Mouse (Mus musculus): ENCODE measurements around the gene Btbd3. TPM values are rescaled to one million over a fixed set of nuclear protein-coding genes. Genes with fewer than 3 reads are reported as not detected.

Gene Btbd3
- polyA plus RNA-seq (2015; fragmentation: Nextera tagmentation; extraction: Ambion mirVana) = 16.7 and 19.0 TPM in 2 replicates

GRCm38 (mm10) chr2:138256411-138256810 is at the start of gene Btbd3:
Gene Btbd3, plus strand, starts transcription at chr2:138256565.
- peak; percentile 99 for ATAC-seq (ENCODE audit: low FRiP score, low TSS enrichment)
- Histone ChIP-seq H3K4me1 (ENCODE audit: insufficient read depth, low read length) (peaks cover 29% of the 10 kb centered on the region), H3K36me3 (ENCODE audit: insufficient read depth, low read length) (no peaks in the 10 kb centered on the region), H3K4me3 (ENCODE audit: low read length) (peak within 1 kb of the TSS; percentile 97), H3K9me3 (ENCODE audit: low read length) (no peaks in the 10 kb centered on the region), H3K27me3 (ENCODE audit: insufficient read depth, low read length) (no peaks in the 10 kb centered on the region), H3K4me2 (replicated peaks; ENCODE audit: low read depth, low read length) (peak within 1 kb of the TSS; percentile 61), H3K27ac (ENCODE audit: low read length) (peak within 1 kb of the TSS; percentile 94), H3K9ac (replicated peaks; ENCODE audit: low read length) (peak within 1 kb of the TSS; percentile 97)
- under 1% methylated on average over 39 of the region's 39 CpGs for WGBS

- H3K9me3 ChIP-seq (ENCODE audit: low read length) = no peaks in the 10 kb centered on the region
- H3K27me3 ChIP-seq (ENCODE audit: insufficient read depth, low read length) = no peaks in the 10 kb centered on the region
- H3K4me2 ChIP-seq (replicated peaks; ENCODE audit: low read depth, low read length) = no peak overlapping the region
- peak; percentile 39; the same call in 1 of the 2 replicates for ATAC-seq (ENCODE audit: low FRiP score, low TSS enrichment)
- no peak overlapping the region for H3K27ac ChIP-seq (ENCODE audit: low read length)
- no peaks in the 10 kb centered on the region for H3K36me3 ChIP-seq (ENCODE audit: insufficient read depth, low read length)
- H3K4me3 ChIP-seq (ENCODE audit: low read length) = no peak overlapping the region
- WGBS = 39% methylated on average over 2 of the region's 2 CpGs
- no peak overlapping the region for H3K9ac ChIP-seq (replicated peaks; ENCODE audit: low read length)
- H3K4me1 ChIP-seq (ENCODE audit: insufficient read depth, low read length) = no peaks in the 10 kb centered on the region
These were observed 40.8 kb upstream of the Btbd3 start for GRCm38 (mm10) chr2:138215561-138215960.

- Histone ChIP-seq H3K4me1 (ENCODE audit: insufficient read depth, low read length) (no peaks in the 10 kb centered on the region), H3K4me3 (ENCODE audit: low read length) (no peak overlapping the region), H3K27me3 (ENCODE audit: insufficient read depth, low read length) (no peaks in the 10 kb centered on the region), H3K27ac (ENCODE audit: low read length) (no peak overlapping the region), H3K36me3 (ENCODE audit: insufficient read depth, low read length) (no peaks in the 10 kb centered on the region), H3K9ac (replicated peaks; ENCODE audit: low read length) (no peak overlapping the region), H3K4me2 (replicated peaks; ENCODE audit: low read depth, low read length) (no peak overlapping the region), H3K9me3 (ENCODE audit: low read length) (no peaks in the 10 kb centered on the region)
- 62% methylated on average over 1 of the region's 1 CpGs for WGBS
- no peak for ATAC-seq (ENCODE audit: low FRiP score, low TSS enrichment)
These were observed 36.1 kb upstream of the Btbd3 start for GRCm38 (mm10) chr2:138220269-138220668.

- Histone ChIP-seq H3K4me1 (ENCODE audit: insufficient read depth, low read length) (no peaks in the 10 kb centered on the region), H3K36me3 (ENCODE audit: insufficient read depth, low read length) (no peaks in the 10 kb centered on the region), H3K27me3 (ENCODE audit: insufficient read depth, low read length) (no peaks in the 10 kb centered on the region), H3K4me2 (replicated peaks; ENCODE audit: low read depth, low read length) (no peak overlapping the region), H3K4me3 (ENCODE audit: low read length) (no peak overlapping the region), H3K27ac (ENCODE audit: low read length) (no peak overlapping the region), H3K9me3 (ENCODE audit: low read length) (no peaks in the 10 kb centered on the region), H3K9ac (replicated peaks; ENCODE audit: low read length) (no peak overlapping the region)
- ATAC-seq (ENCODE audit: low FRiP score, low TSS enrichment) = no peak
- WGBS = 56% methylated on average over 5 of the region's 5 CpGs
These were observed 24.1 kb upstream of the Btbd3 start for GRCm38 (mm10) chr2:138232247-138232646.

- Histone ChIP-seq H3K4me3 (ENCODE audit: low read length) (no peak overlapping the region), H3K9me3 (ENCODE audit: low read length) (no peaks in the 10 kb centered on the region), H3K27me3 (ENCODE audit: insufficient read depth, low read length) (no peaks in the 10 kb centered on the region), H3K9ac (replicated peaks; ENCODE audit: low read length) (no peak overlapping the region), H3K4me1 (ENCODE audit: insufficient read depth, low read length) (no peaks in the 10 kb centered on the region), H3K4me2 (replicated peaks; ENCODE audit: low read depth, low read length) (no peak overlapping the region), H3K27ac (ENCODE audit: low read length) (no peak overlapping the region), H3K36me3 (ENCODE audit: insufficient read depth, low read length) (no peaks in the 10 kb centered on the region)
- 81% methylated on average over 2 of the region's 2 CpGs for WGBS
- no peak for ATAC-seq (ENCODE audit: low FRiP score, low TSS enrichment)
These were observed 20.2 kb upstream of the Btbd3 start for GRCm38 (mm10) chr2:138236149-138236548.

- Histone ChIP-seq H3K4me2 (replicated peaks; ENCODE audit: low read depth, low read length) (no peak overlapping the region), H3K36me3 (ENCODE audit: insufficient read depth, low read length) (no peaks in the 10 kb centered on the region), H3K27ac (ENCODE audit: low read length) (no peak overlapping the region), H3K4me1 (ENCODE audit: insufficient read depth, low read length) (no peaks in the 10 kb centered on the region; the same call in 1 of the 2 replicates), H3K9ac (replicated peaks; ENCODE audit: low read length) (no peak overlapping the region), H3K9me3 (ENCODE audit: low read length) (no peaks in the 10 kb centered on the region), H3K27me3 (ENCODE audit: insufficient read depth, low read length) (no peaks in the 10 kb centered on the region), H3K4me3 (ENCODE audit: low read length) (no peak overlapping the region)
- WGBS = 51% methylated on average over 5 of the region's 5 CpGs
- no peak for ATAC-seq (ENCODE audit: low FRiP score, low TSS enrichment)
These were observed 13.9 kb upstream of the Btbd3 start for GRCm38 (mm10) chr2:138242452-138242851.

- Histone ChIP-seq H3K9ac (replicated peaks; ENCODE audit: low read length) (no peak overlapping the region), H3K9me3 (ENCODE audit: low read length) (no peaks in the 10 kb centered on the region), H3K4me2 (replicated peaks; ENCODE audit: low read depth, low read length) (no peak overlapping the region), H3K27ac (ENCODE audit: low read length) (peak overlapping the region; percentile 1; the same call in 1 of the 2 replicates), H3K4me1 (ENCODE audit: insufficient read depth, low read length) (no peaks in the 10 kb centered on the region; the same call in 1 of the 2 replicates), H3K36me3 (ENCODE audit: insufficient read depth, low read length) (no peaks in the 10 kb centered on the region), H3K4me3 (ENCODE audit: low read length) (no peak overlapping the region), H3K27me3 (ENCODE audit: insufficient read depth, low read length) (no peaks in the 10 kb centered on the region)
- 56% methylated on average over 2 of the region's 2 CpGs for WGBS
- ATAC-seq (ENCODE audit: low FRiP score, low TSS enrichment) = no peak
These were observed 10.6 kb upstream of the Btbd3 start for GRCm38 (mm10) chr2:138245631-138246289.

- no peak overlapping the region for H3K27ac ChIP-seq (ENCODE audit: low read length)
- no peak for ATAC-seq (ENCODE audit: low FRiP score, low TSS enrichment)
- no peak overlapping the region for H3K4me2 ChIP-seq (replicated peaks; ENCODE audit: low read depth, low read length)
- 48% methylated on average over 2 of the region's 2 CpGs for WGBS
- H3K9me3 ChIP-seq (ENCODE audit: low read length) = no peaks in the 10 kb centered on the region
- H3K36me3 ChIP-seq (ENCODE audit: insufficient read depth, low read length) = no peaks in the 10 kb centered on the region
- no peaks in the 10 kb centered on the region; the same call in 1 of the 2 replicates for H3K4me1 ChIP-seq (ENCODE audit: insufficient read depth, low read length)
- H3K9ac ChIP-seq (replicated peaks; ENCODE audit: low read length) = no peak overlapping the region
- no peaks in the 10 kb centered on the region for H3K27me3 ChIP-seq (ENCODE audit: insufficient read depth, low read length)
- no peak overlapping the region for H3K4me3 ChIP-seq (ENCODE audit: low read length)
These were observed 8.4 kb upstream of the Btbd3 start for GRCm38 (mm10) chr2:138247986-138248385.

- ATAC-seq (ENCODE audit: low FRiP score, low TSS enrichment) = peak; percentile 82
- Histone ChIP-seq H3K4me2 (replicated peaks; ENCODE audit: low read depth, low read length) (peak overlapping the region; percentile 61), H3K36me3 (ENCODE audit: insufficient read depth, low read length) (no peaks in the 10 kb centered on the region), H3K27me3 (ENCODE audit: insufficient read depth, low read length) (no peaks in the 10 kb centered on the region), H3K9ac (replicated peaks; ENCODE audit: low read length) (peak overlapping the region; percentile 97), H3K27ac (ENCODE audit: low read length) (peak overlapping the region; percentile 94), H3K4me1 (ENCODE audit: insufficient read depth, low read length) (peaks cover 29% of the 10 kb centered on the region), H3K9me3 (ENCODE audit: low read length) (no peaks in the 10 kb centered on the region), H3K4me3 (ENCODE audit: low read length) (peak overlapping the region; percentile 97)
- WGBS = under 1% methylated on average over 49 of the region's 51 CpGs
These were observed 596 bp downstream of the Btbd3 start for GRCm38 (mm10) chr2:138256851-138257471.

GRCm38 (mm10) chr2:138257692-138258315 is 1.4 kb downstream of the Btbd3 start:
- Histone ChIP-seq H3K4me3 (ENCODE audit: low read length) (peak overlapping the region; percentile 97), H3K4me2 (replicated peaks; ENCODE audit: low read depth, low read length) (peak overlapping the region; percentile 61), H3K9me3 (ENCODE audit: low read length) (no peaks in the 10 kb centered on the region), H3K27me3 (ENCODE audit: insufficient read depth, low read length) (no peaks in the 10 kb centered on the region), H3K9ac (replicated peaks; ENCODE audit: low read length) (peak overlapping the region; percentile 97), H3K27ac (ENCODE audit: low read length) (peak overlapping the region; percentile 94), H3K36me3 (ENCODE audit: insufficient read depth, low read length) (no peaks in the 10 kb centered on the region), H3K4me1 (ENCODE audit: insufficient read depth, low read length) (peaks cover 29% of the 10 kb centered on the region)
- 1% methylated on average over 10 of the region's 10 CpGs for WGBS
- ATAC-seq (ENCODE audit: low FRiP score, low TSS enrichment) = no peak; the same call in 1 of the 2 replicates
